Mouse (Mus musculus) stomach, embryonic 15.5 days (tissue): ENCODE results near the gene Mcoln1. TPM values are rescaled to one million over a fixed set of nuclear protein-coding genes. Genes with fewer than 3 reads are reported as not detected.

Source experiments
- ATAC-seq: fragments of 200-750 bp; cut with Nextera tagmentation; 2 replicates; pipeline ENCODE4 v1.8.0; 2017; ENCODE audit warnings: low read depth, moderate number of reproducible peaks, moderate TSS enrichment; ENCODE audit not compliant: insufficient read depth, low FRiP score
- H3K27ac ChIP-seq: fragments of 300-500 bp; sonication (generic); 2 replicates; pipeline ENCODE4 v1.5.1; 2015; ENCODE audit warnings: mild to moderate bottlenecking, inconsistent platforms
- H3K27me3 ChIP-seq: fragments of 300-500 bp; sonication (generic); replicated peaks from 2 replicates; pipeline ENCODE4 v1.6.1; 2015; ENCODE audit warnings: inconsistent platforms
- H3K36me3 ChIP-seq: fragments of 300-500 bp; sonication (generic); 2 replicates; pipeline ENCODE4 v1.6.1; 2015; ENCODE audit warnings: inconsistent platforms
- H3K4me1 ChIP-seq: fragments of 300-500 bp; sonication (generic); 2 replicates; pipeline ENCODE4 v1.6.1; 2015; ENCODE audit warnings: inconsistent platforms
- H3K4me2 ChIP-seq: fragments of 300-500 bp; sonication (generic); 2 replicates; pipeline ENCODE4 v1.6.1; 2015; ENCODE audit warnings: mild to moderate bottlenecking, inconsistent platforms
- H3K4me3 ChIP-seq: fragments of 300-500 bp; sonication (generic); replicated peaks from 2 replicates; pipeline ENCODE4 v1.5.1; 2015; ENCODE audit warnings: inconsistent platforms
- H3K9ac ChIP-seq: fragments of 300-500 bp; sonication (generic); 2 replicates; pipeline ENCODE4 v1.6.1; 2015; ENCODE audit warnings: inconsistent platforms
- H3K9me3 ChIP-seq: fragments of 300-500 bp; sonication (generic); 2 replicates; pipeline ENCODE4 v1.6.1; 2016; ENCODE audit warnings: inconsistent platforms
- WGBS: fragments of 180-500 bp; shearing (Covaris S2); methylation state at CpG from one replicate; pipeline ENCODE4 v1.1.7; 2015; 5-methylcytosine and 5-hydroxymethylcytosine counted together
- polyA plus RNA-seq: library from polyadenylated mRNA; unstranded; fragments of >200 nt; fragmentation: Nextera tagmentation; extraction: Ambion mirVana; gene quantifications from 2 replicates; pipeline ENCODE4 v1.2.1, GENCODE M21; 2015

The Mcoln1 gene
- polyA plus RNA-seq, 1 experiment from 2014 or later, result 48.5 TPM

DNA sequence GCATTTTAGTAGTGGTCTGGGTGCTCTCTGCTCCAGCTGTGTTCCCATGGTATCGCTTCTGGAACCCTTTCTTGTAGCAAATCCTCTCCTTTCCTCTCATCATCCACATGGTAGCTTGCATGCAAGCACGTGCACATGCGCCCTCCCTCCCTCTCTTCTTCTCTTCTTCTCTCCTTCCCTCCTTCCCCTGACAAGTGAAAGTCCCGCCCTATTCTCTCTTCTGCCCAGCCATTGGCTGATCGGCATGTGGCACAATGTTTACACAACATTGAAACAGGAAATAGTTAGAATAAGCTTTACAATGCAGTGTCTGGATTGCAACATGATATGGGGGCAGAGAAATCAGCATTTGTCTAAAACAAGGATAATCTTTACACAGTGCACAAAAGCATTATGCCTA is 18.7 kb upstream of the Mcoln1 start:
- ATAC-seq, result no peak
- H3K4me3 ChIP-seq, result no peak overlapping the region
- no peaks in the 10 kb centered on the region for H3K9me3 ChIP-seq
- H3K4me2 ChIP-seq, result no peak overlapping the region
- no peak overlapping the region for H3K27ac ChIP-seq
- no peaks in the 10 kb centered on the region for H3K36me3 ChIP-seq
- H3K9ac ChIP-seq, result no peak overlapping the region
- H3K4me1 ChIP-seq, result no peaks in the 10 kb centered on the region
- 61% methylated on average over 5 of the region's 5 CpGs for WGBS
- H3K27me3 ChIP-seq, result no peaks in the 10 kb centered on the region

GRCm38 (mm10) chr8:3482240-3482740 is 18.0 kb upstream of the Mcoln1 start:
- Histone ChIP-seq H3K4me2 (no peak overlapping the region), H3K9me3 (no peaks in the 10 kb centered on the region), H3K27ac (no peak overlapping the region), H3K9ac (no peak overlapping the region), H3K4me1 (no peaks in the 10 kb centered on the region), H3K4me3 (no peak overlapping the region), H3K27me3 (no peaks in the 10 kb centered on the region), H3K36me3 (no peaks in the 10 kb centered on the region)
- 84% methylated on average over 22 of the region's 22 CpGs for WGBS
- no peak for ATAC-seq

GRCm38 (mm10) chr8:3483546-3483945 is 16.7 kb upstream of the Mcoln1 start:
- H3K4me1 ChIP-seq, result no peaks in the 10 kb centered on the region
- H3K9me3 ChIP-seq, result no peaks in the 10 kb centered on the region
- H3K4me2 ChIP-seq, result no peak overlapping the region
- H3K27me3 ChIP-seq, result no peaks in the 10 kb centered on the region
- H3K27ac ChIP-seq, result no peak overlapping the region
- no peaks in the 10 kb centered on the region for H3K36me3 ChIP-seq
- H3K4me3 ChIP-seq, result no peak overlapping the region
- WGBS, result 70% methylated on average over 7 of the region's 7 CpGs
- H3K9ac ChIP-seq, result no peak overlapping the region
- no peak for ATAC-seq

DNA sequence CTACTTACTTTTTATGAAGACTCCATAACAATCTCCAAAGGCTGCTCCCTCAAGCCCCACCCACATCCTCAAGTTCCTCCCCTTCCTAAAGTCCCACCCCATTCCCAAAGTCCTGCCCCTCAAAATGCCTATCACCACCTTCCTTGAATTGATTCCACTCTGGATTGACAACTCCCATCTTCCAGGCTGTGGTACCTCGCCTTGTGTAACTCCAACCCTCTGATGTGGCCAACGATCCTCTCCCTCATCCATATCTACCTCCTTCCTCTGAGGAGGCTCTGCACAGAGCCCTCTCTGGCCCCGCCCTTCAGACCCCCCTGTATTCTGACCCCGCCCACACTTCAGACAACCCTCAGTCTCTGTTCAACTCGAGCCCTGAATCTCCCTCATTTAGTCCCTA is 15.1 kb upstream of the Mcoln1 start:
- Histone ChIP-seq H3K27me3 (no peaks in the 10 kb centered on the region), H3K9me3 (no peaks in the 10 kb centered on the region), H3K36me3 (no peaks in the 10 kb centered on the region), H3K27ac (no peak overlapping the region), H3K4me3 (no peak overlapping the region), H3K4me1 (no peaks in the 10 kb centered on the region), H3K4me2 (no peak overlapping the region), H3K9ac (no peak overlapping the region)
- WGBS, result 30% methylated on average over 5 of the region's 5 CpGs
- no peak for ATAC-seq

DNA sequence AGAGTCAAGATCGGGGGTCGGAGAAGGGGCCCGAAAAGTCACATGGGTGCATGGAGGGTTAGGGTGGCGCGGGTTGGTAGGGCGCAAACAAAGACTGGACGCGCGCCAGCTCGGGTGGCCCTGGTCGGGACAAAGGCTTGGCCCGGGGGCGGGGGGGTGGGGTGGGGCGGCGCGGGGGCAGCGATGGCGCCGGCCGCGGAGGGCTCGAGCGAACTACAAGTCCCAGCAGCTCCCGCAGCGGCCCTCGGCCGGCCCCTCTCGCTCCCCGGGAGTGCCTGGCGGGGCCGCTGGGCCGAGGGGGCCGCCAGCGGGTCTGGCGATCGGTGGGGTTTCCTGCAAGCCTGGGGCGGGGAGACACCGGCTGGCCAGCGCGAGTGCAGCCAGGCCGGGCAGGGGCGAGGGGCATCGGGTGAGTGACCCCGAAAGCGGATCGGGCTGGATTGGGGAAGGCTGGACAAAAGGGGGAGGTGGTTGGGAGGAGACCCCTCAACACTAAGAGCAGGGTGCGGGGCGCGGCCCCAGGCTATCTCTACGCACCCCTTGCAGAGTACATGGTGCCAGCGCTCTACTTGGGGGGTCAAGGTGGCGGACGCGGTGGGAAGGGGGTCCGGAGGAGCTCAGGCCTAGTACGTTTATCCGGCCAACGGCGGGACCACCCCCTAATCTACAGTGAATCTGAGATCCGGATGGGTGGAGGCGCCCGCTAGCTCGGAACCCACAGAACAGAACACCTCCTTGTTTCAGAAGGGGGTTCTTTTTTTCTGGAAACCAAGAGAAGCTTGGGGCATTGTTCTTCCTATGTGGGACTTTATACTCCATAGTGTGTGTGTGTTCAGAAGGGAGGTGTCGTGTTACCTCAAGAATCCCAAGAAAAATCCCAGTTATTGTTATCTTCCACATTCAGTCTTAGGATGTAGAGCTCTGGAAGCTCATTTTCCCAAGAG is 7.1 kb upstream of the Mcoln1 start, which contains the start of gene Zfp358:
Gene Zfp358, plus strand, starts transcription at position 238 of the 944 bp plus-strand sequence.
- H3K36me3 ChIP-seq, result peaks cover 16% of the 10 kb centered on the region
- peaks cover 3% of the 10 kb centered on the region; the same call in 1 of the 2 replicates for H3K4me1 ChIP-seq
- no peaks in the 10 kb centered on the region for H3K27me3 ChIP-seq
- WGBS, result 1% methylated on average over 62 of the region's 64 CpGs
- peak within 1 kb of the TSS; percentile 96 for H3K4me3 ChIP-seq
- H3K9ac ChIP-seq, result peak within 1 kb of the TSS; percentile 99
- peak within 1 kb of the TSS; percentile 85 for H3K27ac ChIP-seq
- peak; percentile 88 for ATAC-seq
- peak within 1 kb of the TSS; percentile 67 for H3K4me2 ChIP-seq
- H3K9me3 ChIP-seq, result no peaks in the 10 kb centered on the region

DNA sequence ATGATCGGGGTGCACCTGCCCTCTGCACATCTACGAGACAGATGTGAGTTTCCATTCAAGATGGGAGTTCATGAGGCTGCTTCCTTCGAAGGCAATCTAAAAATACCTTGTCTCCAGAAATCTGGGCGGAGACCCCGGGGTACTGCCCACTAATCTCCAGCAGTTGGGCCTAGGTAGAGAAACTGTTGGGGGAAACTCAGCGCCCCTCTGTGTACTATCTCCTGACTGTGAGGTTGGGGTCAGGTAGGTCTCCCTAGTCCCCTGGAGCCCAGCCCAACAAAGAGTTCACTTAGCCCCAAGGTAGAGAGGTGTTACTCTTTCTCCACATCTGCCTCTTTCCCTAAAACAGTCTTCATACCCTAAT is 6.4 kb upstream of the Mcoln1 start:
- Histone ChIP-seq H3K4me3 (peak overlapping the region; percentile 96), H3K4me1 (peaks cover 3% of the 10 kb centered on the region; the same call in 1 of the 2 replicates), H3K27ac (peak overlapping the region; percentile 85; the same call in 1 of the 2 replicates), H3K9ac (peak overlapping the region; percentile 99), H3K36me3 (peaks cover 16% of the 10 kb centered on the region), H3K4me2 (peak overlapping the region; percentile 67), H3K27me3 (no peaks in the 10 kb centered on the region), H3K9me3 (no peaks in the 10 kb centered on the region)
- WGBS, result 26% methylated on average over 6 of the region's 6 CpGs
- 0 out of 2 replicates have a peak, but pooled peaks have one; percentile 1 for ATAC-seq

DNA sequence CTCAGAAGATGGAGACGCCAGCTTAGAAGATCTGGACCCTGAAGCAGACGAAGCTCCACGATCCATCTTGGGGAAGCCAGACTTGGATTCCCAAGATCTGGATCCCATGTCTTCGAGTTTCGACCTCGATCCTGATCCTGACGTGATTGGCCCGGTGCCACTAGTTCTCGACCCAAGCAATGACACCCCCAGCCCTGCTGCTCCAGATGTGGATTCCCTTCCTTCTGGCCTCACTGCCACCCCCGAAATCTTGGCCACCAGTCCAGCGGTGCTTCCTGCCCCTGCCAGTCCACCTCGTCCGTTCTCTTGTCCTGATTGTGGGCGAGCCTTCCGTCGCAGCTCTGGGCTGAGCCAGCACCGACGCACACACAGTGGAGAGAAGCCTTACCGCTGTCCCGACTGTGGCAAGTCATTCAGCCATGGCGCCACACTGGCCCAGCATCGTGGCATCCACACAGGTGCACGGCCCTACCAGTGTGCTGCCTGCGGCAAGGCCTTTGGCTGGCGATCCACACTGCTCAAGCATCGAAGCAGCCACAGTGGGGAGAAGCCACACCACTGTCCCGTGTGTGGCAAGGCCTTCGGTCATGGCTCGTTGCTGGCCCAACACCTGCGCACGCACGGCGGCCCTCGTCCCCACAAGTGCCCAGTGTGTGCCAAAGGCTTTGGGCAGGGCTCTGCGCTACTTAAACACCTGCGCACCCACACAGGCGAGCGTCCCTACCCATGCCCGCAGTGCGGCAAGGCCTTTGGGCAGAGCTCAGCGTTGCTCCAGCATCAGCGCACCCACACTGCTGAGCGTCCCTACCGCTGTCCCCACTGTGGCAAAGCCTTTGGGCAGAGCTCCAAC is 4.5 kb upstream of the Mcoln1 start:
- H3K27ac ChIP-seq, result no peak overlapping the region
- H3K9ac ChIP-seq, result no peak overlapping the region
- H3K4me3 ChIP-seq, result no peak overlapping the region
- ATAC-seq, result no peak
- H3K4me2 ChIP-seq, result no peak overlapping the region
- 95% methylated on average over 44 of the region's 44 CpGs for WGBS
- no peaks in the 10 kb centered on the region for H3K9me3 ChIP-seq
- H3K36me3 ChIP-seq, result peaks cover 16% of the 10 kb centered on the region
- H3K27me3 ChIP-seq, result no peaks in the 10 kb centered on the region
- peaks cover 4% of the 10 kb centered on the region; the same call in 1 of the 2 replicates for H3K4me1 ChIP-seq

- H3K4me2 ChIP-seq, result no peak overlapping the region
- H3K27ac ChIP-seq, result no peak overlapping the region
- H3K9ac ChIP-seq, result no peak overlapping the region
- H3K27me3 ChIP-seq, result no peaks in the 10 kb centered on the region
- WGBS, result 94% methylated on average over 15 of the region's 15 CpGs
- peaks cover 16% of the 10 kb centered on the region for H3K36me3 ChIP-seq
- no peak for ATAC-seq
- H3K9me3 ChIP-seq, result no peaks in the 10 kb centered on the region
- H3K4me3 ChIP-seq, result no peak overlapping the region
- H3K4me1 ChIP-seq, result peaks cover 10% of the 10 kb centered on the region
Measured at GRCm38 (mm10) chr8:3496428-3496748, 3.9 kb upstream of the Mcoln1 start.

DNA sequence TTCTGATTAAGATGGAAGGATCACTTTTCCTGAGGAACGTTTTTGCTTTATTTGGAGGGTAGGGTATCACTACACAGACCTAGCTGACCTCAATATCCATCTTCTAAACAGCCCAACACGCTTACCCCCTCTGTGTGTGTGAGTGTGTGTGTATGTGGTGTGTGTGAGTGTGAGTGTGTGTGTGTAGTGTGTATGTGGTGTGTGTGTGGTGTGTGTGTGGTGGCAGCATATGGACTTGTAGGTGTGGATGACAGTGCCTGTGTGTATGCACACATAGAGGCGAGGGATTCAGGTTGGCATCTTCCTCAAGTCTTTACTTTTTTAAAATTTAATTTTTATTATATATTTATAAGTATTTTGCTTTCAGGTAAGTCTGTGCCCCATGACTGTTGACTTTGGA is 1.7 kb upstream of the Mcoln1 start:
- H3K9ac ChIP-seq, result no peak overlapping the region
- no peak overlapping the region for H3K27ac ChIP-seq
- H3K36me3 ChIP-seq, result peaks cover 16% of the 10 kb centered on the region
- peaks cover 18% of the 10 kb centered on the region for H3K4me1 ChIP-seq
- no peak overlapping the region for H3K4me2 ChIP-seq
- WGBS, result 80% methylated on average over 3 of the region's 3 CpGs
- no peaks in the 10 kb centered on the region for H3K9me3 ChIP-seq
- no peaks in the 10 kb centered on the region for H3K27me3 ChIP-seq
- ATAC-seq, result no peak
- no peak overlapping the region for H3K4me3 ChIP-seq

DNA sequence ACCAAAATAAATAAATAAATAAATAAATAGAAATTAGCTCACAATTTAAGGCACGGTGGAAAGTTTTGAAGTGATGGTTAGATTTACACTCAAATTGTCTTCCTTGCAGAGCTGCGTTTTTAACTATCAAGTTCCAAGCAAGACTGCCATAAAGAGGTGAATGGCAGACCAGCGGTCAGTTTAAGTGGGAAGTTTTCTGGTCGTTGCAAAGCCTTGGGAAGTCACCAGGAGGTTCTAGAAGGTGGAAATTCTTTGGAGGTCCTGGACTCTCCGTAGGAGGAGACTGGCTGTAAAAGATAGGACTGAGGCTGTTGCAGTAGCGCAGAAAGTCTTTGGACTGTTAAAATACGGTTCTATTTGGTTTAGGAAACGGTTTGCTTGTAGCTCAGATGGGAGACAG is 506 bp upstream of the Mcoln1 start:
- Histone ChIP-seq H3K4me3 (peak overlapping the region; percentile 90), H3K4me2 (peak overlapping the region; percentile 56), H3K27ac (peak overlapping the region; percentile 80), H3K27me3 (no peaks in the 10 kb centered on the region), H3K4me1 (peaks cover 15% of the 10 kb centered on the region), H3K9ac (peak overlapping the region; percentile 27; the same call in 1 of the 2 replicates), H3K36me3 (peaks cover 16% of the 10 kb centered on the region), H3K9me3 (no peaks in the 10 kb centered on the region)
- WGBS, result 6% methylated on average over 8 of the region's 8 CpGs
- peak; percentile 20 for ATAC-seq

- Histone ChIP-seq H3K4me2 (no peak overlapping the region), H3K27ac (no peak overlapping the region), H3K9ac (no peak overlapping the region), H3K27me3 (no peaks in the 10 kb centered on the region), H3K9me3 (no peaks in the 10 kb centered on the region), H3K4me3 (no peak overlapping the region), H3K4me1 (peaks cover 15% of the 10 kb centered on the region), H3K36me3 (peaks cover 11% of the 10 kb centered on the region)
- WGBS, result 57% methylated on average over 4 of the region's 4 CpGs
- ATAC-seq, result no peak
Measured at GRCm38 (mm10) chr8:3502217-3502616, 2.0 kb downstream of the Mcoln1 start.
